Mouse (Mus musculus): Measurements from ENCODE around the gene Fam83d. TPM values are rescaled to one million over a fixed set of nuclear protein-coding genes. Genes with fewer than 3 reads are reported as not detected.

The Fam83d gene
- polyA plus RNA-seq, 1 experiment: 2.9 TPM

GRCm38 (mm10) chr2:158799328-158799727 is 31.4 kb downstream of the Fam83d start:
- WGBS: 89% methylated on average over 4 of the region's 4 CpGs
- no peak for DNase-seq (ENCODE audit: low read depth in 1 of 2, low spot score in 2 of 2)
- Histone ChIP-seq H3K27ac (ENCODE audit: insufficient read depth, low read length) (no peak overlapping the region), H3K4me3 (ENCODE audit: extremely low read depth, insufficient read depth, insufficient read length) (no peak overlapping the region), H3K27me3 (ENCODE audit: control insufficient read depth, insufficient read depth, low read length) (no peaks in the 10 kb centered on the region), H3K36me3 (ENCODE audit: control insufficient read depth, insufficient read depth, low read length) (peaks cover 12% of the 10 kb centered on the region), H3K4me1 (ENCODE audit: control insufficient read depth, insufficient read depth, insufficient read length) (peaks cover 5% of the 10 kb centered on the region; the same call in 1 of the 2 replicates)
- TF ChIP-seq CTCF (IDR thresholded peaks at IDR 0.05; ENCODE audit: extremely low read depth, insufficient read depth, insufficient read length, insufficient replicate concordance): no peak
- no peak for TF ChIP-seq POLR2A (IDR thresholded peaks at IDR 0.05; ENCODE audit: low read depth, low read length)

DNA sequence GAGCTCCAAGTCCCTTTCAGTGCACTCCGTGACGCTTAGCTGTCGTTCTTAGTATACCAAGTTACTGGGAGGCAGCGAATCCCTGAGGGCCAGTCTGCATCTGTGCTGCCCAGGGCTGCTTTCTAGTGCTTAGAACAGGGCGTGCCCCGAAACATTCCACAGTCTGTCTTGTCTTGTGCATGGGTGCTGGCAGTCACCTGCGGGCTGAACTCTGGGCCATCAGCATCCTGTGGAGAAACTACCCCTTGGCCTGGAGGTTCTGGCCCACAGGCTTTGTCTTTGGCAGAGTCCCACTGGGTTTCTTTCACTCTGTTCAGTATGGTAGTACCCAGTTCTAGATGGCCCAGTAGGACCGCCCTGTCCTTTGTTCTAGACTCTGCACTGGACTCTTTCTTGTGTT is 32.9 kb downstream of the Fam83d start:
- WGBS: 96% methylated on average over 8 of the region's 8 CpGs
- Histone ChIP-seq H3K27me3 (ENCODE audit: control insufficient read depth, insufficient read depth, low read length) (no peaks in the 10 kb centered on the region), H3K27ac (ENCODE audit: insufficient read depth, low read length) (no peak overlapping the region), H3K4me1 (ENCODE audit: control insufficient read depth, insufficient read depth, insufficient read length) (no peaks in the 10 kb centered on the region), H3K4me3 (ENCODE audit: extremely low read depth, insufficient read depth, insufficient read length) (no peak overlapping the region), H3K36me3 (ENCODE audit: control insufficient read depth, insufficient read depth, low read length) (peaks cover 13% of the 10 kb centered on the region)
- DNase-seq (ENCODE audit: low read depth in 1 of 2, low spot score in 2 of 2): no peak
- TF ChIP-seq POLR2A (IDR thresholded peaks at IDR 0.05; ENCODE audit: low read depth, low read length): no peak
- TF ChIP-seq CTCF (IDR thresholded peaks at IDR 0.05; ENCODE audit: extremely low read depth, insufficient read depth, insufficient read length, insufficient replicate concordance): no peak

DNA sequence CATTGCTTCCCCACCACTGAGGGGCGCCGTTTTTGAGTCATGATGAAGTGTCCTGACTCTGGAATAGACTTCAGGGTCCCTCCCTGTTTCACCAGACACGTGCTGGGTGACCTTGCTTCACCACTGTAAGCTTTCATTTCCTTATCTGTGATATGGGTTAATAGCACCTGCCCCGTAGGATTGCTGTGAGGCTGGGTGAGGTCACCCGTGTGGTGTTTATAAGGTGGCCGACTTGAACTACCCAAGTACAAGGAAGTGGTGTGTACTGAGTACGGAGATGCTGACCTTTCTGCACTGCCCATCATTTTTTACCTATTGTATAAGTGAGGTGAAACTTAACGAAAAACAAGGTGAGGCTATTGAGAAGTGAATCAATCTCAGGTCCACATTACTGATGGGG is 35.7 kb downstream of the Fam83d start:
- Histone ChIP-seq H3K4me3 (ENCODE audit: extremely low read depth, insufficient read depth, insufficient read length) (no peak overlapping the region), H3K4me1 (ENCODE audit: control insufficient read depth, insufficient read depth, insufficient read length) (no peaks in the 10 kb centered on the region), H3K36me3 (ENCODE audit: control insufficient read depth, insufficient read depth, low read length) (peaks cover 18% of the 10 kb centered on the region), H3K27me3 (ENCODE audit: control insufficient read depth, insufficient read depth, low read length) (no peaks in the 10 kb centered on the region), H3K27ac (ENCODE audit: insufficient read depth, low read length) (no peak overlapping the region)
- WGBS: 86% methylated on average over 8 of the region's 8 CpGs
- DNase-seq (ENCODE audit: low read depth in 1 of 2, low spot score in 2 of 2): no peak
- TF ChIP-seq POLR2A (IDR thresholded peaks at IDR 0.05; ENCODE audit: low read depth, low read length): no peak
- no peak for TF ChIP-seq CTCF (IDR thresholded peaks at IDR 0.05; ENCODE audit: extremely low read depth, insufficient read depth, insufficient read length, insufficient replicate concordance)

GRCm38 (mm10) chr2:158815686-158816085 is 47.8 kb downstream of the Fam83d start:
- TF ChIP-seq CTCF (IDR thresholded peaks at IDR 0.05; ENCODE audit: extremely low read depth, insufficient read depth, insufficient read length, insufficient replicate concordance): no peak
- TF ChIP-seq POLR2A (IDR thresholded peaks at IDR 0.05; ENCODE audit: low read depth, low read length): no peak
- Histone ChIP-seq H3K36me3 (ENCODE audit: control insufficient read depth, insufficient read depth, low read length) (peaks cover 12% of the 10 kb centered on the region), H3K27me3 (ENCODE audit: control insufficient read depth, insufficient read depth, low read length) (no peaks in the 10 kb centered on the region)

DNA sequence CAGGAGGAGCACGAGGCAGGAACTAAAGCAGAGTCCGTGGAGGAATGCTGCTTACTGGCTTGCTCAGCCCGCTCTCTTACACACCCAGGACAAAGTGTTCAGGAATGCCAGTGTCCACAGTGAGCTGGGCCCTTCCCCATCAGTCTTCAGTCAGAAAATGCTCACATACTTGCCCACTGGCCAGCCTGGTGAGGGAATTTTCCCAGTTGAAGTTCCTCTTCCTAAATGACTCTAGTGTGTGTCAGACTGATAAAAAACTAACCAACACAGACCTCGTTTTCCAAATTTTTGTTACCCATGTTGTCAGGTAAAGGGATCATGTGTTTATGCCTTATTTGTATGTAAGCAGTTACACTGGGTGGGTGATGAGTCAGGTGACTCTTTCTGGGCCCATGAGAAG is 48.3 kb downstream of the Fam83d start:
- no peak for DNase-seq (ENCODE audit: low read depth in 1 of 2, low spot score in 2 of 2)
- Histone ChIP-seq H3K36me3 (ENCODE audit: control insufficient read depth, insufficient read depth, low read length) (peaks cover 12% of the 10 kb centered on the region), H3K4me1 (ENCODE audit: control insufficient read depth, insufficient read depth, insufficient read length) (no peaks in the 10 kb centered on the region), H3K27me3 (ENCODE audit: control insufficient read depth, insufficient read depth, low read length) (no peaks in the 10 kb centered on the region), H3K27ac (ENCODE audit: insufficient read depth, low read length) (no peak overlapping the region), H3K4me3 (ENCODE audit: extremely low read depth, insufficient read depth, insufficient read length) (no peak overlapping the region)
- TF ChIP-seq POLR2A (IDR thresholded peaks at IDR 0.05; ENCODE audit: low read depth, low read length) (no peak), CTCF (IDR thresholded peaks at IDR 0.05; ENCODE audit: extremely low read depth, insufficient read depth, insufficient read length, insufficient replicate concordance) (no peak)
- WGBS: 90% methylated on average over 4 of the region's 4 CpGs

More at GRCm38 (mm10) chr2:158815686-158816085, 47.8 kb downstream of the Fam83d start:
- H3K4me1 ChIP-seq (ENCODE audit: control insufficient read depth, insufficient read depth, insufficient read length): no peaks in the 10 kb centered on the region
- H3K27ac ChIP-seq (ENCODE audit: insufficient read depth, low read length): no peak overlapping the region
- DNase-seq (ENCODE audit: low read depth in 1 of 2, low spot score in 2 of 2): no peak
- H3K4me3 ChIP-seq (ENCODE audit: extremely low read depth, insufficient read depth, insufficient read length): no peak overlapping the region

DNA sequence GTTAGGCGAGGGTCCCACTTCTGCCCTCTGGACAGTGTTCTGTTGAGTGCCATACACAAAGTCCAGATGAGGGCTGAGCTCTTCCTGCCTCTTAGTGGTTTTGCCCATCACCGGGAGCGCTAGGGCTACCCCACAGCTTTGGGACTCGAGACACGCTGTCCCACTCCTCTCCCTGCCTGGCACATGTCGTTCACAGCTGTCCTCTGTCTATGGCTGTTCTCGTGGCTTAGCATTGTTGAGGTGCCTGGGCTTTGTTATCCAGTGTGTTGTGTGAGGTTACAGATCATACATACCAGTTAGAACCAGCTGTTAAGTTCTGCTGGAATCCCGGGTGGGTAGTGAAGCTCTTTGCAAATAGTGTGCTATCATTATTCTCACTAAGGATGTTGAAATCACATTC is 49.8 kb downstream of the Fam83d start:
- DNase-seq (ENCODE audit: low read depth in 1 of 2, low spot score in 2 of 2): no peak
- H3K4me3 ChIP-seq (ENCODE audit: extremely low read depth, insufficient read depth, insufficient read length): no peak overlapping the region
- WGBS: 93% methylated on average over 8 of the region's 8 CpGs

DNA sequence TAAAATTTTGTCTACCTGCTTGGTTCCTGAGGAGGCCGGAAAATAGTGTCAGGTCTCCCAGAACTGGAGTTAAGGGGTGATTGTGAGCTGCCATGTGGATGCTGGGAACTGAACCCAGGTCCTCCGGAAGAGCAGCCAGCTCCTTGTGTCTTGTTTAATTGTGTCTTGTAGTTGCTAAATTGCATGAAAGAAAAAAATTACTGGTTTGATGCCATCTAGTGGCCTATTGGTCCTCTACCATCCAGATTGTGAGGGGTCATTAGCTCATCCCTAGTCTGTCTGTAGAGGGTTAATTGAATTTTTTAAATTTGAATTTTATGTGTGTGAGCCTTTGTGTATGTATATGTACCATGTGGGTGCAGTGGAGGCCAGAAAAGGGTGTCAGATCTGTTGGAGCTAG is 60.2 kb downstream of the Fam83d start:
- WGBS: 91% methylated on average over 2 of the region's 2 CpGs
- no peak for DNase-seq (ENCODE audit: low read depth in 1 of 2, low spot score in 2 of 2)

More for the DNA sequence above, 49.8 kb downstream of the Fam83d start:
- H3K36me3 ChIP-seq (ENCODE audit: control insufficient read depth, insufficient read depth, low read length): peaks cover 17% of the 10 kb centered on the region
- no peak overlapping the region for H3K27ac ChIP-seq (ENCODE audit: insufficient read depth, low read length)
- TF ChIP-seq POLR2A (IDR thresholded peaks at IDR 0.05; ENCODE audit: low read depth, low read length) (no peak), CTCF (IDR thresholded peaks at IDR 0.05; ENCODE audit: extremely low read depth, insufficient read depth, insufficient read length, insufficient replicate concordance) (no peak)
- H3K4me1 ChIP-seq (ENCODE audit: control insufficient read depth, insufficient read depth, insufficient read length): no peaks in the 10 kb centered on the region
- no peaks in the 10 kb centered on the region for H3K27me3 ChIP-seq (ENCODE audit: control insufficient read depth, insufficient read depth, low read length)

More for the DNA sequence above, 60.2 kb downstream of the Fam83d start:
- H3K27me3 ChIP-seq (ENCODE audit: control insufficient read depth, insufficient read depth, low read length): no peaks in the 10 kb centered on the region
- no peak overlapping the region for H3K27ac ChIP-seq (ENCODE audit: insufficient read depth, low read length)
- H3K36me3 ChIP-seq (ENCODE audit: control insufficient read depth, insufficient read depth, low read length): peaks cover 11% of the 10 kb centered on the region
- H3K4me1 ChIP-seq (ENCODE audit: control insufficient read depth, insufficient read depth, insufficient read length): no peaks in the 10 kb centered on the region
- H3K4me3 ChIP-seq (ENCODE audit: extremely low read depth, insufficient read depth, insufficient read length): no peak overlapping the region
- TF ChIP-seq CTCF (IDR thresholded peaks at IDR 0.05; ENCODE audit: extremely low read depth, insufficient read depth, insufficient read length, insufficient replicate concordance) (no peak), POLR2A (IDR thresholded peaks at IDR 0.05; ENCODE audit: low read depth, low read length) (no peak)

Data from spleen, adult 2 months (tissue).